Mouse (Mus musculus) midbrain, embryonic 15.5 days (tissue): Measurements from ENCODE around the gene Lbh. TPM values are rescaled to one million over a fixed set of nuclear protein-coding genes. Genes with fewer than 3 reads are reported as not detected.

Experiments used
- polyA plus RNA-seq: library from polyadenylated mRNA; unstranded; fragments of >200 nt; fragmentation: Nextera tagmentation; extraction: Ambion mirVana; gene quantifications from 2 replicates; pipeline ENCODE4 v1.2.1, GENCODE M21; 2015

Gene Lbh
- polyA plus RNA-seq, 1 experiment from 2014 or later = 5.7 TPM

Other genes starting within 250 kb of the Lbh start
- gene Ypel5, start 81.9 kb upstream of the Lbh start, polyA plus RNA-seq = 98.3 and 103 TPM in 2 replicates
- 11.1 and 11.5 TPM in 2 replicates for gene Lclat1, start 189.7 kb downstream of the Lbh start, polyA plus RNA-seq